Mouse (Mus musculus) forebrain, embryonic 14.5 days (tissue): ENCODE measurements around the gene Abcg8. TPM values are rescaled to one million over a fixed set of nuclear protein-coding genes. Genes with fewer than 3 reads are reported as not detected.

ENCODE experiments used
- ATAC-seq: fragments of 200-750 bp; cut with Nextera tagmentation; 2 replicates; pipeline ENCODE4 v1.8.0; 2017; ENCODE audit warnings: mild to moderate bottlenecking, moderate library complexity
- DNase-seq: peaks from one replicate; pipeline ENCODE4 v3.0.0-alpha.2; 2015; ENCODE audit warnings: low spot score
- H3K27ac ChIP-seq: fragments of 300-500 bp; sonication (generic); 2 replicates; pipeline ENCODE4 v1.5.1; 2014; ENCODE audit warnings: low read depth, mild to moderate bottlenecking, control low read depth, low read length, moderate library complexity
- H3K27me3 ChIP-seq: fragments of 300-500 bp; sonication (generic); replicated peaks from 2 replicates; pipeline ENCODE4 v1.6.1; 2014; ENCODE audit warnings: low read length, control low read depth, mixed read lengths; ENCODE audit not compliant: control insufficient read depth, insufficient read depth
- H3K36me3 ChIP-seq: fragments of 300-500 bp; sonication (generic); 2 replicates; pipeline ENCODE4 v1.6.1; 2014; ENCODE audit warnings: low read length, control low read depth; ENCODE audit not compliant: control insufficient read depth, insufficient read depth
- H3K4me1 ChIP-seq: fragments of 300-500 bp; sonication (generic); 2 replicates; pipeline ENCODE4 v1.6.1; 2014; ENCODE audit warnings: antibody characterized with exemption, low read length, control low read depth; ENCODE audit not compliant: control insufficient read depth, insufficient read depth
- H3K4me2 ChIP-seq: fragments of 300-500 bp; sonication (generic); 2 replicates; pipeline ENCODE4 v1.6.1; 2014; ENCODE audit warnings: mild to moderate bottlenecking, control low read depth, low read length
- H3K4me3 ChIP-seq: fragments of 300-500 bp; sonication (generic); 2 replicates; pipeline ENCODE4 v1.5.1; 2014; ENCODE audit warnings: low read depth, low read length, control low read depth
- H3K9ac ChIP-seq: fragments of 300-500 bp; sonication (generic); 2 replicates; pipeline ENCODE4 v1.6.1; 2014; ENCODE audit warnings: mild to moderate bottlenecking, low read length, control low read depth, moderate library complexity
- H3K9me3 ChIP-seq: fragments of 300-500 bp; sonication (generic); replicated peaks from 2 replicates; pipeline ENCODE4 v1.6.1; 2016; ENCODE audit warnings: low read length, control low read depth, mixed read lengths; ENCODE audit not compliant: control insufficient read depth
- WGBS: fragments of 180-500 bp; shearing (Covaris S2); extraction: QIAGEN DNeasy Blood & Tissue Kit; methylation state at CpG from one replicate; pipeline ENCODE4 v1.1.7; 2014; 5-methylcytosine and 5-hydroxymethylcytosine counted together
- polyA plus RNA-seq: library from polyadenylated mRNA; unstranded; fragments of >200 nt; fragmentation: Nextera tagmentation; extraction: Ambion mirVana; gene quantifications from 2 replicates; pipeline ENCODE4 v1.2.1, GENCODE M21; 2014

Abcg8 gene
- 0.05 TPM in 1 of 2 replicates, not detected in the other for polyA plus RNA-seq

GRCm38 (mm10) chr17:84675951-84676366, at the start of gene Abcg8:
Gene Abcg8 (plus strand): TSS chr17:84676302.
- ATAC-seq (peak; percentile 60; the same call in 1 of the 2 replicates), DNase-seq (peak; percentile 43)
- Histone ChIP-seq H3K4me2 (peak within 1 kb of the TSS; percentile 62), H3K36me3 (no peaks in the 10 kb centered on the region), H3K27me3 (peaks cover 8% of the 10 kb centered on the region), H3K9ac (peak within 1 kb of the TSS; percentile 50), H3K4me1 (peaks cover 4% of the 10 kb centered on the region; the same call in 1 of the 2 replicates), H3K4me3 (peak within 1 kb of the TSS; percentile 25), H3K9me3 (no peaks in the 10 kb centered on the region), H3K27ac (no peak within 1 kb of the TSS)
- WGBS = under 1% methylated on average over 24 of the region's 24 CpGs

DNA sequence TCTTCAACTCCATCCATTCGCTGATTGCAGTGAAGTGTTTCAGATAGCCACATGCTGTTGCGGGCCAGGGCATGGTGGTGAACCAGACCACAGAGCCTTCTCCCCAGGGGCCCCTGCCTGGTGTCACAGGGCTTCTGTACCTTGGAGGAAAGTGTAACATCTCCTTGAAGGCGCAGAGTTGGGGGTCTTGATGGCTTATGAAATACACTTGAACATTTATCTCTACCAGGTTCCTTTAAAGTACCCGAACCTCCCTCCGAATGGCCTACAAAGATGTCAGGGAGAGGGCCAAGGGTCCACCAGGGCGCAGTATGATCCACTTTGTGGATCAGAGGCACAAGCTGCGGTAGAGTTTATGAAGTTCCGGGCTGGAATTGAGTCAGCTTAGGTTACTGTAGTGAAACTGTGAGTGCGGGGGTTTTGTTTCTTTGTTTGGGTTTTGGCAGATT, 49.2 kb upstream of the Abcg8 start:
- no peaks in the 10 kb centered on the region for H3K9me3 ChIP-seq
- H3K36me3 ChIP-seq = no peaks in the 10 kb centered on the region
- DNase-seq (peak; percentile 30), ATAC-seq (peak; percentile 53)
- peak overlapping the region; percentile 56 for H3K4me3 ChIP-seq
- no peak overlapping the region for H3K27ac ChIP-seq
- 29% methylated on average over 9 of the region's 9 CpGs for WGBS
- peak overlapping the region; percentile 64 for H3K4me2 ChIP-seq
- peak overlapping the region; percentile 80 for H3K9ac ChIP-seq
- H3K27me3 ChIP-seq = no peaks in the 10 kb centered on the region
- peaks cover 4% of the 10 kb centered on the region for H3K4me1 ChIP-seq

DNA sequence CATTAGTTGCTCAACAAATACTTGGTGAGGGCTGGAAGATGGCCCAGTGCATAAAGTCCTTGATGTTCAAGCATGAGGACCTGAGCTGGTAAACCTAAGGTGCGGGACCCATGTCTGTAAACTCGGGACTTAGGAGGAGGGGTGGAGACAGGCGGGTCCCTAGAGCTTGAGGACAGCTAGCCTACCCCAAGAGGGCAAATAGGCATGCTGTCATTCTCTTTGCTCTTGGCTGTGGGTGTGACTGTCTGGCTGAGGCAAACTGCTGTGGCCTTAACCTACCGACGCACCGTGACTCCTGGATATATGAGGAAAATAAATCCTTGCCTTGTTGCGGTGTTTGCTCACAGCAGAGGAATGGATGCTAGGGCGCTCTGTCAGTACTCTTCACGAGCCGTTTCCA, 48.4 kb upstream of the Abcg8 start:
- no peak overlapping the region for H3K9ac ChIP-seq
- no peak for DNase-seq
- ATAC-seq = no peak
- no peak overlapping the region for H3K4me3 ChIP-seq
- H3K9me3 ChIP-seq = no peaks in the 10 kb centered on the region
- H3K27me3 ChIP-seq = no peaks in the 10 kb centered on the region
- no peaks in the 10 kb centered on the region for H3K36me3 ChIP-seq
- peaks cover 4% of the 10 kb centered on the region for H3K4me1 ChIP-seq
- H3K4me2 ChIP-seq = no peak overlapping the region
- H3K27ac ChIP-seq = no peak overlapping the region
- WGBS = 93% methylated on average over 10 of the region's 10 CpGs

- Histone ChIP-seq H3K4me2 (no peak overlapping the region), H3K27ac (no peak overlapping the region), H3K27me3 (no peaks in the 10 kb centered on the region), H3K36me3 (no peaks in the 10 kb centered on the region), H3K4me3 (no peak overlapping the region), H3K9me3 (no peaks in the 10 kb centered on the region), H3K9ac (no peak overlapping the region), H3K4me1 (peaks cover 4% of the 10 kb centered on the region)
- WGBS = 90% methylated on average over 9 of the region's 9 CpGs
- no peak for DNase-seq
- no peak for ATAC-seq
Observed at GRCm38 (mm10) chr17:84628611-84629010, 47.5 kb upstream of the Abcg8 start.

- Histone ChIP-seq H3K4me2 (no peak overlapping the region), H3K4me3 (no peak overlapping the region), H3K4me1 (peaks cover 3% of the 10 kb centered on the region), H3K9me3 (no peaks in the 10 kb centered on the region), H3K27ac (no peak overlapping the region), H3K9ac (no peak overlapping the region), H3K27me3 (no peaks in the 10 kb centered on the region), H3K36me3 (0 out of 2 replicates have a peak, but pooled peaks cover 2% of the 10 kb centered on the region)
- ATAC-seq (no peak), DNase-seq (no peak)
- WGBS = 92% methylated on average over 6 of the region's 6 CpGs
Observed at GRCm38 (mm10) chr17:84631836-84632235, 44.3 kb upstream of the Abcg8 start.

GRCm38 (mm10) chr17:84633443-84633842, 42.7 kb upstream of the Abcg8 start:
- 0 out of 2 replicates have a peak, but pooled peaks cover 2% of the 10 kb centered on the region for H3K36me3 ChIP-seq
- DNase-seq (no peak), ATAC-seq (no peak)
- H3K4me2 ChIP-seq = no peak overlapping the region
- H3K27me3 ChIP-seq = no peaks in the 10 kb centered on the region
- no peaks in the 10 kb centered on the region for H3K4me1 ChIP-seq
- no peak overlapping the region for H3K4me3 ChIP-seq
- no peak overlapping the region for H3K27ac ChIP-seq
- H3K9ac ChIP-seq = no peak overlapping the region
- H3K9me3 ChIP-seq = no peaks in the 10 kb centered on the region
- 91% methylated on average over 13 of the region's 13 CpGs for whole genome bisulfite sequencing

GRCm38 (mm10) chr17:84636328-84636727, 39.8 kb upstream of the Abcg8 start:
- H3K4me2 ChIP-seq = no peak overlapping the region
- no peaks in the 10 kb centered on the region for H3K9me3 ChIP-seq
- 60% methylated on average over 8 of the region's 8 CpGs for WGBS
- no peak overlapping the region for H3K27ac ChIP-seq
- no peak overlapping the region for H3K4me3 ChIP-seq
- no peaks in the 10 kb centered on the region for H3K4me1 ChIP-seq
- DNase-seq = no peak
- no peak for ATAC-seq
- H3K9ac ChIP-seq = no peak overlapping the region
- H3K36me3 ChIP-seq = 0 out of 2 replicates have a peak, but pooled peaks cover 2% of the 10 kb centered on the region
- H3K27me3 ChIP-seq = no peaks in the 10 kb centered on the region

DNA sequence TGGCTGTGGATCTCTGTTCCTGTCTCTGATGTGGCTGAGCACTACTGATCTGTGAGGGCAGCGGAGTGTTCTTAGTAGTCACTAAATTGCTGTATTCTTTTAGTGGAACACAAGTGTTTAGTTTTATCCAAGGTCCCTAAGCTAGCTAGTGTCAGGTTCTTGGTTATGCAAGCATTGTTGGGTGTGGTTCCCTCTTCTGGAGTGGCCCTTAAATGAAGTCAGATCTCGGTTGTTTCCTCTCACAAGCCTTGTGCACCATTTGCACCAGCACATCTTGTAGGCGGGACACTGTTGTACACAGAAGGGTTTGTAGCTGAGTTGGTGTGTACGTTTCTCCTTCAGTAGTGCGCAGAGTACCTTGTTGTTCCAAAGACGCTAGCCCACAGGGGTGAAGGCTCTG, 38.1 kb upstream of the Abcg8 start:
- no peak for ATAC-seq
- Histone ChIP-seq H3K36me3 (0 out of 2 replicates have a peak, but pooled peaks cover 2% of the 10 kb centered on the region), H3K27ac (no peak overlapping the region)

DNA sequence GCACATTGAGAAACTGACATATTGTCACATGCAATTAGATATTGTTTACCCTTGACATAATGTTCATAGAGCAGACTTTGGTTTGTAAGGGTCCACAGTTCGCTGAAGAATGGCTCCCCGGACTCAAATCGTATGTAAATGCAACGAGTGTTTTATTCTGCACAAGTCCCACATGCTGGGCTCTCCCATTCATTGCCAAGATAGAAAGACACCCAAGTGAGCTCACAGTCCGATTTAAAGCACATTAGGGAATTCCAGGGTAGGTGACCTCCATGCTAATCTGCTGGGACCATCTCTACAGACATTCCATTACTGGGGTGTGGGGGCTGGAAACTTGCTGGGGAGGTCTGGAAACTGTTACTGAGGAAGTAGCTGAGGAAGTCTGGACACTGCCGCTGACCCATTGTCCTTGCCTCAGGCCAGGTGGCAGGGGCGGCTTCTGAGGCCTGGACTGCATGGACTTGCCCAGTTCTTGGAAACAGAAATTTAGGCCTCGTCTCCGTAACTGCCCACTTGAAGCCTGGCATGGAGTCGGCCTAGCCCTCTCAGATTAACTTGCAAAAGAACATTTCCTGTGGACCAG, 36.2 kb upstream of the Abcg8 start:
- Histone ChIP-seq H3K36me3 (0 out of 2 replicates have a peak, but pooled peaks cover 2% of the 10 kb centered on the region), H3K27me3 (no peaks in the 10 kb centered on the region), H3K27ac (no peak overlapping the region), H3K9me3 (no peaks in the 10 kb centered on the region), H3K9ac (no peak overlapping the region), H3K4me2 (no peak overlapping the region), H3K4me3 (no peak overlapping the region), H3K4me1 (no peaks in the 10 kb centered on the region)
- DNase-seq (no peak), ATAC-seq (no peak)
- 40% methylated on average over 10 of the region's 10 CpGs for WGBS

More for the DNA sequence above, 38.1 kb upstream of the Abcg8 start:
- no peaks in the 10 kb centered on the region for H3K4me1 ChIP-seq
- H3K9ac ChIP-seq = no peak overlapping the region
- no peaks in the 10 kb centered on the region for H3K27me3 ChIP-seq
- WGBS = 92% methylated on average over 6 of the region's 6 CpGs
- no peak overlapping the region for H3K4me2 ChIP-seq
- H3K9me3 ChIP-seq = no peaks in the 10 kb centered on the region
- DNase-seq = no peak
- H3K4me3 ChIP-seq = no peak overlapping the region
